Comparison of ENCODE assay signal across 8 mouse cellular contexts in the genomic region with DNA sequence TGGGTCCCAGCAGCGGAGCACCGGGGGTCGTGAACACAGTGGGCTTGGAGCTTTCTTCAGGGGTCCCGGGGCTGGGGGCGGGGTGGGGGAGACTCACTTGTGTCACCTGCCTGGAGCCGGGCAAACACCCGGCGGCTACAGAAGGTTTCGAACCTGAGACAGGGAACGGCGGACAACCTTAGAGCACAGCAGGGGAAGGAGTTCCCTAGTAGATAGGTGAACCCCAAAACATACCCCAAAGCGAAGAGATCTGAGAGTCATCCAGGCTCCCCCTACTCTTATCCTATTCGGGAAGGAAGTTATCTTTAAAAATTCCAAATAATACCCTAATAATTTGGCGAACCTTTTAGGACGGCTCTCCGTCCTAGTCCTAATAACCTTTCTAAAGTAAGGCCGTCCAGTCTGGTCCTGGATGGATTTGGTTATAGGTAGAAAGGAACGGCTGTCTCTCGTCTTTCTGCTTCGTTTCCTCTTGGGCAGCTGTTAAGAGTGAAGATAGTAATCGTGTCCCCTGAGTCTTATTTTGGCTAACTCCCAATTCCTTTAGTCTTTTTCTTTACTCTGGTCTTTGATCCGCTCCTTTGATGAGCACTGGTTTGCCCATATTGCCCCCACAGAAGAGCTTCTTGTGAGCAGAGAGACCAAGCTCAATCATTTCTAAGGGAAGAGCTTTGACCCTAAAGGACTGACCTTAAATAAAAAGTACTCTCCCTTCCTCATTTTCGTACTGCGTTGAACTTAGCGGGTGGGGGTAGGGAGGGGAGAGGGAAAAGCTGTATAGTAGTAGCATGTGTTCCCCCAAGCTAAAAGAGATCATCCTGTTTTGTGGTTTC. TPM values are rescaled to one million over a fixed set of nuclear protein-coding genes. Genes with fewer than 3 reads are reported as not detected.
DNase-seq lines count a peak whose midpoint lies in the region; ATAC-seq lines count a peak whose summit lies in the region.

No protein-coding gene starts in this region.

- no peak; the same call in 1 of the 2 replicates for ATAC-seq in erythroblast, adult 5-6 weeks (replicated peaks; ENCODE audit: low FRiP score, poor library complexity, severe bottlenecking)
- ATAC-seq in embryonic facial prominence, embryonic 15.5 days (ENCODE audit: insufficient number of reproducible peaks, low FRiP score, low TSS enrichment, low read depth): peak; percentile 49; the same call in 1 of the 2 replicates
- no peak; the same call in none of the 2 replicates for ATAC-seq in intestine, embryonic 14.5 days (replicated peaks; ENCODE audit: low FRiP score, low TSS enrichment, low read depth)
- peak; percentile 49 for ATAC-seq in midbrain, embryonic 14.5 days (ENCODE audit: low FRiP score, low TSS enrichment)

- DNase-seq in CD4-positive helper T cell, adult 2 months (ENCODE audit: low read depth, low spot score): peak; percentile 9
- DNase-seq in intestine, embryonic 14.5 days (ENCODE audit: low spot score): no peak
- DNase-seq in midbrain, embryonic 14.5 days: peak; percentile 62
- no peak for DNase-seq in left cerebral cortex, adult 11 months (ENCODE audit: low spot score)
- no peak for DNase-seq in frontal cortex, postnatal 25 days (ENCODE audit: low spot score in 2 of 2)

- H3K4me2 ChIP-seq in embryonic facial prominence, embryonic 15.5 days (replicated peaks): peak overlapping the region; percentile 56
- H3K4me2 ChIP-seq in intestine, embryonic 14.5 days (ENCODE audit: low read length): peak overlapping the region; percentile 64
- peak overlapping the region; percentile 63 for H3K4me2 ChIP-seq in midbrain, embryonic 14.5 days (ENCODE audit: low read length)

- WGBS in embryonic facial prominence, embryonic 15.5 days: 1% methylated on average over 24 of the region's 25 CpGs
- WGBS in intestine, embryonic 14.5 days: 2% methylated on average over 25 of the region's 25 CpGs
- WGBS in midbrain, embryonic 14.5 days: 3% methylated on average over 25 of the region's 25 CpGs

- no peaks in the 10 kb centered on the region for H3K36me3 ChIP-seq in erythroblast, embryonic 14.5 days (ENCODE audit: control insufficient read depth)
- H3K36me3 ChIP-seq in embryonic facial prominence, embryonic 15.5 days: no peaks in the 10 kb centered on the region
- no peaks in the 10 kb centered on the region for H3K36me3 ChIP-seq in intestine, embryonic 14.5 days (ENCODE audit: control insufficient read depth, insufficient read depth, low read length)
- no peaks in the 10 kb centered on the region for H3K36me3 ChIP-seq in midbrain, embryonic 14.5 days (ENCODE audit: control insufficient read depth, insufficient read depth, low read length)

- H3K9me3 ChIP-seq in erythroblast, embryonic 14.5 days (ENCODE audit: control insufficient read depth, low read length): no peaks in the 10 kb centered on the region
- no peaks in the 10 kb centered on the region for H3K9me3 ChIP-seq in embryonic facial prominence, embryonic 15.5 days (replicated peaks)
- no peaks in the 10 kb centered on the region for H3K9me3 ChIP-seq in intestine, embryonic 14.5 days (ENCODE audit: control insufficient read depth, low read length)
- no peaks in the 10 kb centered on the region for H3K9me3 ChIP-seq in midbrain, embryonic 14.5 days (ENCODE audit: control insufficient read depth, low read length)

- peaks cover 61% of the 10 kb centered on the region for H3K4me1 ChIP-seq in erythroblast, embryonic 14.5 days (ENCODE audit: control insufficient read depth)
- peaks cover 20% of the 10 kb centered on the region for H3K4me1 ChIP-seq in embryonic facial prominence, embryonic 15.5 days
- peaks cover 5% of the 10 kb centered on the region for H3K4me1 ChIP-seq in intestine, embryonic 14.5 days (replicated peaks; ENCODE audit: control insufficient read depth, insufficient read depth, low read length)
- peaks cover 18% of the 10 kb centered on the region for H3K4me1 ChIP-seq in midbrain, embryonic 14.5 days (ENCODE audit: control insufficient read depth, insufficient read depth, low read length)

- peak overlapping the region; percentile 95 for H3K27ac ChIP-seq in embryonic facial prominence, embryonic 15.5 days (replicated peaks)
- peak overlapping the region; percentile 95 for H3K27ac ChIP-seq in intestine, embryonic 14.5 days (ENCODE audit: low read depth)
- H3K27ac ChIP-seq in midbrain, embryonic 14.5 days (replicated peaks; ENCODE audit: low read depth, low read length): peak overlapping the region; percentile 91

- peak overlapping the region; percentile 92 for H3K4me3 ChIP-seq in erythroblast, embryonic 14.5 days (replicated peaks)
- peak overlapping the region; percentile 98 for H3K4me3 ChIP-seq in embryonic facial prominence, embryonic 15.5 days (replicated peaks)
- H3K4me3 ChIP-seq in intestine, embryonic 14.5 days (ENCODE audit: low read depth, low read length): peak overlapping the region; percentile 99
- H3K4me3 ChIP-seq in midbrain, embryonic 14.5 days (replicated peaks; ENCODE audit: low read depth, low read length): peak overlapping the region; percentile 91

- no peaks in the 10 kb centered on the region for H3K27me3 ChIP-seq in erythroblast, embryonic 14.5 days (ENCODE audit: control insufficient read depth)
- H3K27me3 ChIP-seq in embryonic facial prominence, embryonic 15.5 days: no peaks in the 10 kb centered on the region
- H3K27me3 ChIP-seq in intestine, embryonic 14.5 days (replicated peaks; ENCODE audit: control insufficient read depth, insufficient read depth, low read length): no peaks in the 10 kb centered on the region
- H3K27me3 ChIP-seq in midbrain, embryonic 14.5 days (ENCODE audit: control insufficient read depth, insufficient read depth, low read length): no peaks in the 10 kb centered on the region

- H3K9ac ChIP-seq in embryonic facial prominence, embryonic 15.5 days: peak overlapping the region; percentile 93
- H3K9ac ChIP-seq in intestine, embryonic 14.5 days (ENCODE audit: low read length): peak overlapping the region; percentile 98
- H3K9ac ChIP-seq in midbrain, embryonic 14.5 days (replicated peaks; ENCODE audit: low read length): peak overlapping the region; percentile 98

RNA-seq across cellular contexts. Expression of gene Scmh1, which starts 0.9 kb away (rescaled TPM):
- polyA plus RNA-seq in erythroblast, embryonic 14.5 days (2012): 4.9 and 8.4 TPM in 2 replicates
- 7.3 and 9.8 TPM in 2 replicates for total RNA-seq in erythroblast, adult 5-6 weeks (2015; ENCODE audit: low replicate concordance)
- total RNA-seq in erythroblast, adult 5-6 weeks (2017; ENCODE audit: low replicate concordance): 3.2 and 4.7 TPM in 2 replicates
- polyA plus RNA-seq in embryonic facial prominence, embryonic 15.5 days (2015; fragmentation: Nextera tagmentation; extraction: Ambion mirVana): 46.6 and 51.8 TPM in 2 replicates
- 36.6 and 43.3 TPM in 2 replicates for polyA plus RNA-seq in intestine, embryonic 14.5 days (2014; fragmentation: Nextera tagmentation; extraction: Ambion mirVana)
- 83.4 and 84.7 TPM in 2 replicates for polyA plus RNA-seq in midbrain, embryonic 14.5 days (2014; fragmentation: Nextera tagmentation; extraction: Ambion mirVana)

Comparison
In these comparisons a context has a peak if more than half of its experiments do, and no peak if none do; other contexts are left out.
1. ATAC-seq: peak in embryonic facial prominence, embryonic 15.5 days (single experiment) and midbrain, embryonic 14.5 days (single experiment); none in erythroblast, adult 5-6 weeks (single experiment) and intestine, embryonic 14.5 days (single experiment).
2. DNase-seq: peak in CD4-positive helper T cell, adult 2 months (single experiment) and midbrain, embryonic 14.5 days (single experiment); none in intestine, embryonic 14.5 days (single experiment), left cerebral cortex, adult 11 months (single experiment) and frontal cortex, postnatal 25 days (0 of 2).
3. Peak in every context shown above with its lines, with median percentiles within 50 percentile points of each other: H3K4me3 ChIP-seq, H3K27ac ChIP-seq, H3K4me2 ChIP-seq and H3K9ac ChIP-seq.